Mouse (Mus musculus) ES-CJ7 (cell line): ENCODE data around the gene Apip.

Experiments used
- DNase-seq: peaks from one replicate; pipeline ENCODE4 v3.0.0; 2011; ENCODE audit warnings: low read depth, low spot score

Apip gene

GRCm38 (mm10) chr2:103089521-103089920, 16.0 kb downstream of the Apip start:
- no peak for DNase-seq

- DNase-seq = no peak
These were observed 29.1 kb downstream of the Apip start for GRCm38 (mm10) chr2:103102595-103102994.

GRCm38 (mm10) chr2:103106172-103106571, 32.7 kb downstream of the Apip start:
- no peak for DNase-seq

- no peak for DNase-seq
These were observed 38.2 kb downstream of the Apip start for GRCm38 (mm10) chr2:103111669-103112068.

GRCm38 (mm10) chr2:103117212-103117611, 43.7 kb downstream of the Apip start:
- DNase-seq = no peak

GRCm38 (mm10) chr2:103118324-103119196, 45.1 kb downstream of the Apip start:
- DNase-seq = no peak

GRCm38 (mm10) chr2:103119197-103119854, 45.9 kb downstream of the Apip start:
- no peak for DNase-seq

- DNase-seq = no peak
These were observed 56.2 kb downstream of the Apip start for GRCm38 (mm10) chr2:103129676-103130075.

GRCm38 (mm10) chr2:103131145-103131544, 57.7 kb downstream of the Apip start:
- peak; percentile 66 for DNase-seq

- peak; percentile 3 for DNase-seq
These were observed 65.2 kb downstream of the Apip start for GRCm38 (mm10) chr2:103138529-103139265.
